Mouse (Mus musculus): ENCODE data around the gene Clca1. TPM values are rescaled to one million over a fixed set of nuclear protein-coding genes. Genes with fewer than 3 reads are reported as not detected.

The Clca1 gene
- polyA plus RNA-seq, 1 experiment from 2014 or later = 0.08 TPM

Other genes starting within 250 kb of the Clca1 start
- gene Clca3a2, start 213.3 kb downstream of the Clca1 start, polyA plus RNA-seq (2015; fragmentation: Nextera tagmentation; extraction: Ambion mirVana) = 1.2 and 1.7 TPM in 2 replicates
- 0.05 and 0.09 TPM in 2 replicates for gene Clca3b, start 183.4 kb downstream of the Clca1 start, polyA plus RNA-seq (2015; fragmentation: Nextera tagmentation; extraction: Ambion mirVana)
- gene Clca4b, start 100.2 kb downstream of the Clca1 start, polyA plus RNA-seq (2015; fragmentation: Nextera tagmentation; extraction: Ambion mirVana) = not detected in 2 replicates
- 0.11 TPM in 1 of 2 replicates, not detected in the other for gene Clca4a, start 57.7 kb downstream of the Clca1 start, polyA plus RNA-seq (2015; fragmentation: Nextera tagmentation; extraction: Ambion mirVana)
- gene Clca2, start 66.7 kb upstream of the Clca1 start, polyA plus RNA-seq (2015; fragmentation: Nextera tagmentation; extraction: Ambion mirVana) = 1.7 and 1.9 TPM in 2 replicates
- gene Odf2l, start 85.8 kb upstream of the Clca1 start, polyA plus RNA-seq (2015; fragmentation: Nextera tagmentation; extraction: Ambion mirVana) = 15.3 and 18.1 TPM in 2 replicates

Measured in embryonic facial prominence, embryonic 15.5 days (tissue).